Mouse (Mus musculus): ENCODE results near the gene Zfp977.
"Not testable (repeated sequence)": the region's sequence is repeated elsewhere in the genome, so short reads cannot be mapped to it uniquely, and the experiment has no call there.

The Zfp977 gene

DNA sequence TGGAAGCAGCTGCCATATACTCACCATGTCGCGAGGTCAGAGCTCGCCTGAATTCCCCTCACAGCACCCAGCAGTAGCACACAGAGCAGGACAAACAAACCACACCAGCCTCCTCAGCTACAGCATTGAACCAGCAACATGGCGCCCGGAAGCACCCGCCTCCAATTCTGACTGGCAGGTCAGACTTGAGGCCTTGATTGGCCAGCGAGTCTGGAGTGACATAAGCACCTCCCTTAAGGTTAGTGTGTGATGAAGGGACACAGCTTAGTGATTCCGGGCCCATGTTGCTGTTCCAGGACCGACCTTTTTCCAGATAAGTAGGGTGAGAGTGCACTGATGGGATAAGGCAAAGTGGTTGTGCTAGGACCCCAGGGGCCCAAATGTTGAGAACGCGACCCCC lies at the start of gene Zfp977:
Gene Zfp977, minus strand, starts transcription at position 135 of the 400 bp plus-strand sequence.
- DNase-seq (ENCODE audit: extremely low read depth, low read depth) = not testable (repeated sequence)

DNA sequence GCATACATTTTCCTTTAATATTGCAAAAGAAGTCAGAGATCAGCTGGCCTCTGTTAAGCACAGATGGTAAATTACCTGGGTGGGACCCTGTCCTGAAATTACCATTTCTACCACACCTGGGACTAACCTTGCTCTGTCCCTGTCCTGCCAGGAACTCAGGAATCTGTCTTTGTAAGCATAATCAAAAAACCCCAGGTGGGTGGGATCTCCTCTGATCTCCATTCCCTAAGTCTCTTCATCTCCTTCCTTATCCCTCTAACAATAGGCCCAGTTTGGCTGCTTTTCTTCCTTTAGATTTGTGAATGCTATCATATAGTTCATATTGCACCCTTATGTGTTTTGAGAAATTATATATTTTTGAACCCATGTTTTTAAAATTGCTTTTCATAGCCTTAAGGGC lies 38.7 kb upstream of the Zfp977 start:
- DNase-seq (ENCODE audit: extremely low read depth, low read depth) = not testable (repeated sequence)

DNA sequence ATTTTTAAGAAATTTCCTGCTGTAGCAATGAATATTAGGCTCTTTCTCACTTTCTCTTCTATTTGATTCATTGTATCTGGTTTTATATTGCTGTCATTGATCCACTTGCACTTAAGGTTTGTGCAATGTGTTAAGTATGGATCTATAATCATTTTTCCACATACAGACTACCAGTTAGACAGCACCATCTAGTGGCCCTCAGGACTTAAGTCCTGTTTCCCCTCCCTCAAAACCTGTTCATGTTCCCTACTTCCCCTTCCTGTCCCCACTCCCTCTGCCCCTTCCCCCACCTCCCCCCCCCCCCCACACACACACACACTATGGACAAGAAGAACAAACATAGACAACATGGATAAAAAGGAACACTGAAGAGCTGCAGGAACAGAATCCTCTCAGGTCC lies 3.3 kb upstream of the Zfp977 start:
- DNase-seq (ENCODE audit: extremely low read depth, low read depth) = not testable (repeated sequence)

DNA sequence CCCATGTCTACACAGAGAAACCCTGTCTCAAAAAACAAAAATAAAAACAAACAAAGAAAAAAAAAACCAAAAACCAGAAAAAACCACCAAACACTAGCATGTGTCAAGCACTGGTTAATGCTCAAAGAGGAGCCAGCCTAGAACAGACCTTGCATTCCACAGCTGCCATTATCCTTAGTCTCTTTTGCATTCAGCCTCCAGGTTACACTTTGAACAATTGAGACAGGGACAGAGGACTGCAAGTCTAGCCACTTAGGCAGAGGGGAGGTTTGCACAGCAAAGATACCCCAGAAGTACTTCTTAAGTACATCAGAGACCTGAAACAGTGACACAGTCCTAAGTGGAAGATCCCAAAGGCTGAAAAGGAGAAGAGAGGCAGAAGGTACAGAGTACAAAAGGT lies 1.0 kb downstream of the Zfp977 start:
- DNase-seq (ENCODE audit: extremely low read depth, low read depth) = not testable (repeated sequence)

DNA sequence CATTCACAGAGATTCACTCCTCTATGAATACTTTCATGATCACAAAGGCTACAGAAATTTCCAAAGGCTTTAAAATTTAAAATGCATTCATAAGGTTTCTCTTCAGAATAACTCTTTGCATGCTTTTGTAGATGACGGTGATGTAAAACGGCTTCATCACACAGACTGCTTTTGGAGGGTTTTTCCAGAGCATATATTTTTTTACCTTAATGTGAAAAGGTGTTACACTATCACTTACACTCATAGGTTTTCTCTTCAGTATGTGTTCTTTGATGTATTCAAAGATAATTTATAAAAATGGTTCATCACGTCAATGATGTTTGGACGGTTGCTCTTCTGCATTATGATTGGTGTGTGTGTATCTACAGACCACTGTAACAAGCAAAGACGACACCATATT lies 13.9 kb downstream of the Zfp977 start, which contains the start of gene Gm21028:
Gene Gm21028, minus strand, starts transcription at position 101 of the 400 bp plus-strand sequence.
- no peak for DNase-seq (ENCODE audit: extremely low read depth, low read depth)

DNA sequence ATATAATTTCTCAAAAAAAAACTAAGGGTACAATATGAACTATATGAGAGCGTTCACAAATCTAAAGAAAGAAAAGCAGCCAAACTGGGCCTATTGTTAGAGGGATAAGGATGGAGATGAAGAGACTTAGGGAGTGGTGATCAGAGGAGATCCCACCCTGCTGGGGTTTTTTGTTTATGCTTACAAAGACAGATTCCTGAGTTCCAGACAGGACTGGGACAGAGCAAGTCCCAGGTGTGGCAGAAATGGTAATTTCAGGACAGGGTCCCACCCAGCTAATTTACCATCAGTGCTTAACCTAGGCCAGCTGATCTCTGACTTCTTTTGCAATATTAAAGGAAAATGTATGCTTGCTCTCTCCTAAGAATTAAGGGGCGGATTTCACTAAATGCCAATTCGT lies 40.6 kb downstream of the Zfp977 start:
- no peak for DNase-seq (ENCODE audit: extremely low read depth, low read depth)

Measured in MEL-GATA-1-ER (cell line).